Mouse (Mus musculus) stomach, embryonic 15.5 days (tissue): ENCODE results near the gene Tmem235. TPM values are rescaled to one million over a fixed set of nuclear protein-coding genes. Genes with fewer than 3 reads are reported as not detected.

Experiments used
- ATAC-seq: fragments of 200-750 bp; cut with Nextera tagmentation; 2 replicates; pipeline ENCODE4 v1.8.0; 2017; ENCODE audit warnings: low read depth, moderate number of reproducible peaks, moderate TSS enrichment; ENCODE audit not compliant: insufficient read depth, low FRiP score
- H3K27ac ChIP-seq: fragments of 300-500 bp; sonication (generic); 2 replicates; pipeline ENCODE4 v1.5.1; 2015; ENCODE audit warnings: mild to moderate bottlenecking, inconsistent platforms
- H3K27me3 ChIP-seq: fragments of 300-500 bp; sonication (generic); replicated peaks from 2 replicates; pipeline ENCODE4 v1.6.1; 2015; ENCODE audit warnings: inconsistent platforms
- H3K36me3 ChIP-seq: fragments of 300-500 bp; sonication (generic); 2 replicates; pipeline ENCODE4 v1.6.1; 2015; ENCODE audit warnings: inconsistent platforms
- H3K4me1 ChIP-seq: fragments of 300-500 bp; sonication (generic); 2 replicates; pipeline ENCODE4 v1.6.1; 2015; ENCODE audit warnings: inconsistent platforms
- H3K4me2 ChIP-seq: fragments of 300-500 bp; sonication (generic); 2 replicates; pipeline ENCODE4 v1.6.1; 2015; ENCODE audit warnings: mild to moderate bottlenecking, inconsistent platforms
- H3K4me3 ChIP-seq: fragments of 300-500 bp; sonication (generic); replicated peaks from 2 replicates; pipeline ENCODE4 v1.5.1; 2015; ENCODE audit warnings: inconsistent platforms
- H3K9ac ChIP-seq: fragments of 300-500 bp; sonication (generic); 2 replicates; pipeline ENCODE4 v1.6.1; 2015; ENCODE audit warnings: inconsistent platforms
- H3K9me3 ChIP-seq: fragments of 300-500 bp; sonication (generic); 2 replicates; pipeline ENCODE4 v1.6.1; 2016; ENCODE audit warnings: inconsistent platforms
- WGBS: fragments of 180-500 bp; shearing (Covaris S2); methylation state at CpG from one replicate; pipeline ENCODE4 v1.1.7; 2015; 5-methylcytosine and 5-hydroxymethylcytosine counted together
- polyA plus RNA-seq: library from polyadenylated mRNA; unstranded; fragments of >200 nt; fragmentation: Nextera tagmentation; extraction: Ambion mirVana; gene quantifications from 2 replicates; pipeline ENCODE4 v1.2.1, GENCODE M21; 2015

Gene Tmem235
- polyA plus RNA-seq, 1 experiment from 2014 or later, result not detected

DNA sequence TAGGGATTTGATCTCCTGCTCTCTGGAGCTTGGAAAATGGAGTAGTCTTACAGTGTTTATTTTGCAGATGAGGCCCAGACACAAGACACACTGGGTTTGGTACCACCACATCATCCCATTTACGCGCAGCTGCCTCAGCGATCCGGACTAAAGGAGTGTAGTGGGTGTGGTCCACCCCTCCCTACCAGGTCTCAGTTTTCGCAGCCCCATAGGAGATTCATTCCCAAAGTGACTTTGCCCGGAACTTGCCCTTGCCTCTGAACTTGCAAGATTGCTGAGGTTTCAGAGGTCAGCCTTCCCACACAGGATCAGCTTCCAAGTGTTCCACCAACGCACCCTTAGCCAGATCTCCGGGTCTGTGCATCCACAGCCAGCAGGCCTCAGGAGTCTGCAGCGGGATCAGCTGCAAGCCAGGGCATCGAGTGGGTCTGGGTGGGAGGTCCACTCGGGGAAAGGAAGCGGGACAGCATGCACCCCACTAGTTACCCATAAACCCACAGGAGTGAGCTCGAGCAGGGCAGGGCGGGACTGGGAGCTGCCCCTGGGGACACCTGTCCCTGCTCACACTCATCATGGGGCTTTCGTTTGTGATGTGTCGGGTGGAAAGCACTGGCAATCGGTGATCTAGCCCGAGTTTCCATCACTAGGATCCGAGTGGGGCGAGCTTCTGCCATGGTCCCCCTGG is 27.8 kb downstream of the Tmem235 start:
- peaks cover 43% of the 10 kb centered on the region for H3K4me1 ChIP-seq
- ATAC-seq, result no peak
- no peaks in the 10 kb centered on the region for H3K9me3 ChIP-seq
- no peak overlapping the region for H3K9ac ChIP-seq
- 0 out of 2 replicates have a peak overlapping the region, but pooled peaks have one; percentile 35 for H3K27ac ChIP-seq
- 28% methylated on average over 20 of the region's 20 CpGs for WGBS
- H3K4me3 ChIP-seq, result peak overlapping the region; percentile 28; the same call in 1 of the 2 replicates
- no peaks in the 10 kb centered on the region for H3K27me3 ChIP-seq
- no peaks in the 10 kb centered on the region for H3K36me3 ChIP-seq
- peak overlapping the region; percentile 57 for H3K4me2 ChIP-seq

DNA sequence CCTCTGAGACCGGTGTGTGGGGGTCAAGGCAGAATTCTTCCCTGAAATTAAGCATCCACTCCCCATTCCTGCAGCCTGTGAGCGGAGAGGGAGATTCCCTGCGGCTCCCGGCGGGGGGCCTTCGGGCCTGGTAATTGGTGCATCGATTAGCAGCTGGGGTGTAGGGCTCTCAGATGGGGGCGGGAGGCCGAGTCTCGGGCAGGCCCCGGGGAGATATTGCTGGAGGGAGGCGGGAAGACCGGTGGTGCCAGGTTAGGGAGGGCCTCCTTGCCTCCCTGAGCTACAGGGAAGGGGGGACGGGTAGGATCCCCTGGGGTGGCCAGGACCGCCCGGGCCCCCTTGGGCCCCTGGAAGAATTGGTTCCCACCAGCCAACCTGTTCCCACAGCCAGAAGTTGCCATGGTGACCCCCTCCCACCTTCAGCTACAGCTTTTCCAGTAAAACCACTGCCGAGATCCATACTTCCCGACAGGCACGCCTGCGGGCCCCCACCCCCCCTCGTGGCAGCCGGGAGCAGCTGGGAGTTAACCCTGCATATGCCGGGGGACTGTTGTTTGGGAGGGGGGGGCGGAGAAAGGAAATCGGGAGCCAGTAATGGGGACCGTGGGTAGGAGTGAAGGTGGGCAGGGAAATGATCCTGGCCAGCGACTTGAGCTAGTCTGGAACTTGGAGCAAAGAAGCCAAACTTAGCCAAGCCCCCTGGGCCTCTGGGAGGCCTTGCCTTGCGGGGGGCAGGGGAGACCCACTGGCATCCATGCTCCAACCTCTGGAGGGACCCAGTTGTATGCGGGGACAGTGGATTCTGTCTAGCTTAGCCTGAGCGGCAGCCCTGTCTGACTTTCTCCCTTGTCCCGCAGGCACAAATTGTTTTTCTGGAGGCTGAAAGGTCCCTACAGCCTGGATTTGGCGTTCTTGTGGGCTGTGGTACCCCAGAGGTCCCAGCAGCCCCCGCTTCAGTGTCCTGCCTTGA is 28.6 kb downstream of the Tmem235 start:
- peak overlapping the region; percentile 57 for H3K4me2 ChIP-seq
- no peaks in the 10 kb centered on the region for H3K9me3 ChIP-seq
- no peaks in the 10 kb centered on the region for H3K36me3 ChIP-seq
- ATAC-seq, result peak; percentile 44; the same call in 1 of the 2 replicates
- no peaks in the 10 kb centered on the region for H3K27me3 ChIP-seq
- WGBS, result 10% methylated on average over 33 of the region's 33 CpGs
- H3K4me1 ChIP-seq, result peaks cover 43% of the 10 kb centered on the region
- H3K9ac ChIP-seq, result no peak overlapping the region
- peak overlapping the region; percentile 35 for H3K27ac ChIP-seq
- peak overlapping the region; percentile 28 for H3K4me3 ChIP-seq

DNA sequence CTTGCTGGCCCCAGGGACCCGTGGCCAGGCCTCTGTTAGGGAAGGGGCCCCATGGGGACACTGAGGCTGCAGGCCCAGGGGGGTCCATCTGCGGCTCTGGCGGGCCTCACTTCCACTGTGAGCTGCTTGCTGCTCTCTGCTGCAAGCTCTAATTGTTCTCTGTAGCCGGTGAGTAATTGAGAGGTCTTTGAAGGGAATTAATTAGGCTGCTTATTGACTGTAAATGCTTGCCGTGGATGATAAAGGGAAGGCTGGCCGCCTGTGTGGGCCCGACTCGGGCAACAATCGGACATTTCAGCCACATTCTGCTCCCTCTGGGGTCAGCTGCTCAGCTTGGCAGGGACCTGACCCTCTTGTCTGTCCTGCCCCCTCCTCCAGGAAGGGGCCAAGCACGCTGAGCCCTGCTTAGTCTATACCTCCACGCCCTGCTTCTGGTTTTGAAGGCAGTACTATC is 29.4 kb downstream of the Tmem235 start:
- Histone ChIP-seq H3K27ac (peak overlapping the region; percentile 17), H3K4me3 (peak overlapping the region; percentile 28), H3K27me3 (no peaks in the 10 kb centered on the region), H3K4me1 (peaks cover 43% of the 10 kb centered on the region), H3K9me3 (no peaks in the 10 kb centered on the region), H3K4me2 (peak overlapping the region; percentile 57), H3K9ac (no peak overlapping the region), H3K36me3 (no peaks in the 10 kb centered on the region)
- 19% methylated on average over 11 of the region's 11 CpGs for WGBS
- no peak for ATAC-seq

DNA sequence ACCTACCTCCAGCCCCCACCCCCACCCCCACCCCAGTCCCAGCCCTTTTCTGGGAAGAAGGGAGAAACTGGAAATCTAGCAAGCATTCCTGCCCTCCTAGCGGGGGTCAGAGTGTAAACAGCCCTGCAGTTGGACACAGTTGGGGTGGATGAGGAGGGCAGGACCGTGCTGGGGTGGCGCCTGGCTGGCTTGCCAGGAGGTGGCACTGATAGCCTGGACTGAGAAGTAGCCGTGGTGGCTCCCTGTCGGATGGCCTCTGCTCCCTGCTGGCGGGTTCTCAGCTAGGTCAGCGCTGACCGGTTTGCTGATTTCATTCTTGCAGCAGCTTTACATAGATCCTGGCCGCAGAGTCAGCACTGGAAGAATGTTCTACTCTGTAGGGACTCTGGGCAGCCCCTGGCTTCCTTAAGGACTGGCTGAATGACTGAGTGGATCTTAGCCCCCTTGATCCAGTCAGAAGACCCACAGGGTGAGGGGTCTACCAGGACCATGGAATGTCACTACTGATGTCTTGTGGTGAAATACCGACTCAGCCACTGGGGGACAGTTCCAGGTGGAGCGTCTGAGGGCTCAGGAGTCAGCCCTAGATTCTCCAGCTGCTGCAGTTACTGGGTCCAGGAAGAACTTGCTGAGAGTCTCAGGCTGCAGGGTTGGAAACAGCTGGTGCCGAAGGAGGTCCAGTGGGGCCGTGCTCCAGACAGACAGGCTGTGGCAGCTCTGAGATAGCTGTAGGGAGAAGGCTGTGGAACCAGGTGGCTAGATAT is 30.1 kb downstream of the Tmem235 start:
- 0 out of 2 replicates have a peak overlapping the region, but pooled peaks have one; percentile 17 for H3K27ac ChIP-seq
- ATAC-seq, result peak; percentile 29; the same call in 1 of the 2 replicates
- no peaks in the 10 kb centered on the region for H3K36me3 ChIP-seq
- H3K4me2 ChIP-seq, result peak overlapping the region; percentile 57
- WGBS, result 28% methylated on average over 13 of the region's 13 CpGs
- H3K9me3 ChIP-seq, result no peaks in the 10 kb centered on the region
- H3K9ac ChIP-seq, result no peak overlapping the region
- H3K27me3 ChIP-seq, result no peaks in the 10 kb centered on the region
- H3K4me1 ChIP-seq, result peaks cover 43% of the 10 kb centered on the region
- no peak overlapping the region for H3K4me3 ChIP-seq

DNA sequence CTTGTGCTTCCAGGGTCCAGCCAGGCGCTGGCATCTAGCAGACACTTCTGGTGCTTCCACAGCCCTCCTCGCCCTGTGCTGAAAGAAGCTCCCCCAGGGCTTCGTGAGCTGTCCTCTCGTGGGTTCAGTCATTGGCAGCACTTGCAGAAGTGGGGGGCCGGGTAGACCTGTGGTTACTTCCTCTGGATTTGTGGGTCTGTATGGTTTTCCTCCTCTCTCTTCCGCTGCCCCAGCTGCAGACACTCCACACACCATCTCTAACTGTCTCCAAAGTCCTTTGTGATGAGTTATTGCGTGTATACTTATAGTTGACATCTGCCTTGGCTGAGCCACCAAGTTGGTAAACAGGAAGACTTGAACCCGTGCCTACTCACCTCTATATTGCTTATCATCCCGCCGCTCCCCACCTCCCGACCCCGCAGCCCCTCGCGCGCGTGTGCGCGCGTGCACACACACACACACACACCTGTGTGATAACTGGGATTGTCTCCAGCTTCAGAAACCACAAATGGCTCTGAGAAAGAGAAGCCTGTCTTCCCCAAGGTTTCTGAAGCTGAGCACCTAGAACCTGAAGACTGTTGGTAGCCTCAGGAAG is 31.1 kb downstream of the Tmem235 start:
- Histone ChIP-seq H3K4me3 (no peak overlapping the region), H3K9me3 (no peaks in the 10 kb centered on the region), H3K4me1 (peaks cover 43% of the 10 kb centered on the region), H3K27me3 (no peaks in the 10 kb centered on the region), H3K27ac (no peak overlapping the region), H3K36me3 (no peaks in the 10 kb centered on the region), H3K9ac (no peak overlapping the region), H3K4me2 (no peak overlapping the region)
- ATAC-seq, result no peak
- WGBS, result 84% methylated on average over 19 of the region's 19 CpGs

DNA sequence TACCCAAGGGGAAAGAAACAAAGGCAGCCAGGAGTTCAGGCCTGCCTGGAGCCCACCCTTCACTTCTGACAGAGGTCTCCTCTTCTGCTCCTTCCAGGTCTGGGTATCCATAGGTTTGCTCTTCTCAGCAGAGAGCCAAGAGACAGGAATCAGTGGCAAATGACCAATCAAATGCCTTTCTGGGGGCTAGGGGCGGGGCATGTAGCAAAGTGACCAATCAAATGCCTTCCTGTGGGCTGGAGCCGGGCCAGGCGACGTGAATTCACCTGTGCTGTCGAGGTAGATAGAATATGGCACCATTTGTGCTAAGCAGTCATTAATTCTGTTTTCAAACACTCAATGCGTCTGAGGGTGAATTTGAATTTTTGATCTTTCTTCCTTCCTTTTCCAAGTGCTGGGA is 31.6 kb downstream of the Tmem235 start:
- no peaks in the 10 kb centered on the region for H3K36me3 ChIP-seq
- no peak overlapping the region for H3K9ac ChIP-seq
- no peak overlapping the region for H3K4me2 ChIP-seq
- H3K27me3 ChIP-seq, result no peaks in the 10 kb centered on the region
- 53% methylated on average over 6 of the region's 6 CpGs for WGBS
- peaks cover 43% of the 10 kb centered on the region for H3K4me1 ChIP-seq
- H3K9me3 ChIP-seq, result no peaks in the 10 kb centered on the region
- H3K27ac ChIP-seq, result no peak overlapping the region
- no peak for ATAC-seq
- no peak overlapping the region for H3K4me3 ChIP-seq

DNA sequence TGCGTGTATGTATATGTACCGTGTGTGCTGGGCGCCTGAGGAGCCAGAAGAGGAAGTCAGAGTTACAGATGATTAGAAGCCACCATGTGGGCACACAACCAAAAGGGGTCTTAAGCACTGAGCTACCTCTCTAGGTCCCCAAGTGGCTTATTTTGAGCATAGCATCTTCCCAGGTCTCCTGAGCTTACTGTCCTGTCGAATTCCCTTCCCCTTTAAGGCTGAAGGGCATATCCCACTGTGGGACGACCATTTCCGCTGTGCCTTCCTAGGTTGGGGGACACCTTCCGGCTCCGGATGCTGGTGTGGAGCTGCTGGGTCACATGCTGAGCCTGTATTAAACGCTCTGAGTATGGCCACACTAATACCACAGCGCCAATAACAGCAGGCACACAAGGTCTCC is 34.1 kb downstream of the Tmem235 start:
- Histone ChIP-seq H3K27me3 (no peaks in the 10 kb centered on the region), H3K9ac (no peak overlapping the region), H3K27ac (no peak overlapping the region), H3K9me3 (no peaks in the 10 kb centered on the region), H3K36me3 (no peaks in the 10 kb centered on the region), H3K4me2 (no peak overlapping the region), H3K4me1 (peaks cover 24% of the 10 kb centered on the region), H3K4me3 (no peak overlapping the region)
- WGBS, result 64% methylated on average over 10 of the region's 10 CpGs
- no peak for ATAC-seq

DNA sequence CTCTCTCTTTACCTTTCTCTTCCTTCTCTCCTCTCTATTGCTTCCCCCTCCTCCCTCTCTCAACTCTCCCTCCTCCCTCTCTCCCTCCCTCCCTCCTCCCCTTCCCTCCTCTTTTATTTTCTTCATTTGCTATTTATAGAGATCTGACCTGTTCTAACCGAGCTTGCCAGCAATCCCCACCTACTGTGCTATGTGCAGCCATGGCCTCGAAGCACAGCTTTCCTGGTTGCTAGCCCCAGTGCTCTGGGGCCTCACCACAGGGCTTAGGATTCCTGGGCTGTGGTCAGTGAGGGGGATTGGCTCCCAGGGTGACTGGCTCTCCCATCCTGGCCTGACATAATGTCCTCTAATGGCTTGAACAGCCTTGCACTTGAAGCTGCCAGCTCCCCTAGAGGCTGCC is 36.0 kb downstream of the Tmem235 start:
- Histone ChIP-seq H3K27ac (no peak overlapping the region), H3K9ac (no peak overlapping the region), H3K9me3 (no peaks in the 10 kb centered on the region), H3K36me3 (no peaks in the 10 kb centered on the region), H3K4me1 (peaks cover 6% of the 10 kb centered on the region; the same call in 1 of the 2 replicates), H3K4me2 (no peak overlapping the region), H3K4me3 (no peak overlapping the region), H3K27me3 (no peaks in the 10 kb centered on the region)
- no peak for ATAC-seq
- WGBS, result 42% methylated on average over 2 of the region's 2 CpGs

DNA sequence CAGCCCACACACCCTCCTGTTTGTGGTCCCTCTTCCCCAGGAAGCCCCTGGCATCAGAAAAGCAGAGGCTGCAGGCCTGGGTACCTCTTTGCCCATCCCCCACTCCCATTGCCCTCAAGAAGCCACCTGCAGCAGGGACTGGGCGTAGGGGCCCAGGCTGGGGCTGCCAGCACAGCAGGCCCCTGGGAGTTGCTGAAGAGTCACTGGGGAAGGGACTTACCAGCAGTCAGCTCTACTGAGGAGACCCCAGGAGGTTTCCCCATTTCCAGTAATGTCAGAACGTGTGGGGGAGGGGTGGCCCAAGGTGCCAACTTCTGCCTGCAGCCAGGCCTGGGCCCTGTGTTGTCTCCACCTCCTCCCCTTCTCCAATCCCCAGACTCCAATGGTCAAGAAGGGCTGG is 41.7 kb downstream of the Tmem235 start:
- Histone ChIP-seq H3K4me3 (no peak overlapping the region), H3K27ac (no peak overlapping the region), H3K36me3 (no peaks in the 10 kb centered on the region), H3K27me3 (no peaks in the 10 kb centered on the region), H3K9ac (no peak overlapping the region), H3K4me1 (no peaks in the 10 kb centered on the region), H3K4me2 (no peak overlapping the region), H3K9me3 (no peaks in the 10 kb centered on the region)
- no peak for ATAC-seq
- 70% methylated on average over 2 of the region's 2 CpGs for WGBS

DNA sequence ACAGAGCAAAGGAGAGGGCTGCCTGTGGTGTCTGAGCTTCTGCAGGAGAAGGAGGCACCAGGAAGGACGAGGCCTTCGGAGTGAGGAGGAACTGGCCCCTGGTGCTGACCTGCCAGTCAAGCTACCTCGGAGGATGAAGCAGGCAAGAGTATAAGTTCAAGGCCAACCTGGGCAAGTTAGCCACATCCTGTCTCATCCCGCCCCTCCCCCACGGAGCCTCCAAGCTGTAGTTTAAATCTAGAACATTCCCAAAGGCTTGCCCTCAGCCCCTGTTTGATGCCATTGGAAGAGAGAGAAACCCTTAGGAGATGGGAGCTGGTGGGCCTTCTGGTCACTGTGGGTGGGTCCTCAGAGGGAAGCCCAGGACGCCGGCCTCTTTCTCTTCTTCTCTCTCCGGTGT is 43.9 kb downstream of the Tmem235 start:
- H3K4me3 ChIP-seq, result no peak overlapping the region
- H3K4me1 ChIP-seq, result no peaks in the 10 kb centered on the region
- WGBS, result 77% methylated on average over 8 of the region's 8 CpGs
- H3K9ac ChIP-seq, result no peak overlapping the region
- no peak for ATAC-seq
- no peaks in the 10 kb centered on the region for H3K36me3 ChIP-seq
- H3K27me3 ChIP-seq, result no peaks in the 10 kb centered on the region
- no peak overlapping the region for H3K27ac ChIP-seq
- no peaks in the 10 kb centered on the region for H3K9me3 ChIP-seq
- H3K4me2 ChIP-seq, result no peak overlapping the region

DNA sequence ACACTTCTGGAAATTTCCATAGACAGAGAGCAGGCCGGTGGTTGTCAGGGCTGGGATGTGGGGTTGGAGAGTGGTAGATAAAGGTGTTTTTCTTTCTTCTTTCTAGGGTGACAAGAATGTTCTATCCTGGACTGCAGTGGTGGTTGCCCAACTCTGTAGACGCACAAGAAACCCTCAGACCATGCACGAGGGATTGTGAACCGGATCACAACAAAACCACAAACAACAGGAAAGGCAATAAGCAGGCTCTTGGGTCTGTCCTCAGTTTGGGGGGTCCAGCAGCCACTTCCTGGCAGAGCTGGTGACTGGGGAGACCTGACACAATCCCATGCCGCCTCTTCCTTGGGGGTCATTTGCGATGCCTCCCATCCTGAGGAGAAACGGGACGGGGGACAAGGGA is 48.8 kb downstream of the Tmem235 start:
- H3K27ac ChIP-seq, result no peak overlapping the region
- H3K4me2 ChIP-seq, result no peak overlapping the region
- no peaks in the 10 kb centered on the region for H3K9me3 ChIP-seq
- H3K4me3 ChIP-seq, result no peak overlapping the region
- no peak for ATAC-seq
- H3K36me3 ChIP-seq, result no peaks in the 10 kb centered on the region
- H3K27me3 ChIP-seq, result no peaks in the 10 kb centered on the region
- H3K4me1 ChIP-seq, result 0 out of 2 replicates have a peak, but pooled peaks cover 5% of the 10 kb centered on the region
- WGBS, result 87% methylated on average over 8 of the region's 8 CpGs
- H3K9ac ChIP-seq, result no peak overlapping the region
